Mouse (Mus musculus): ENCODE results near the gene Nolc1.

DNA sequence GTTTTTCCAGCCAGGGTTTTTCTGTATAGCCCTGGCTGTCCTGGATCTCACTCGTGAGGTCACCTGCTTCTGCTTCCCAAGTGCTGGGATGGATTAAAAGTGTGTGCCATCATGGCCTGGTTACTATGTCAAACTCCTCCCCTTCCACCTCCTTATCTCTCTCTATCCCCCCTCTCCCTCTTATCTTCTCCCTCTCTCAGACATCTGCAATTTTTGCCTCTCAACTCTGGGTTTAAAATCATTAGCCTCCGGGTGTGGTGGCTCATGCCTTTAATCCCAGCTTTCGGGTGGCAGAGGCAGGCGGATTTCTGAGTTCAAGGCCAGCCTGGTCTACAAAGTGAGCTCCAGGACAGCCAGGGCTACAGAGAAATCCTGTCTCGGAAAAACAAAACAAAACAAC is 1.4 kb upstream of the Nolc1 start:
- TF ChIP-seq E2F4 (IDR thresholded peaks at IDR 0.05; ENCODE audit: insufficient read depth) (no peak), POLR2A (IDR thresholded peaks at IDR 0.05; ENCODE audit: insufficient read length, low read depth) (no peak), USF1 (IDR thresholded peaks at IDR 0.05; ENCODE audit: low read depth) (no peak), CEBPB (IDR thresholded peaks at IDR 0.05; ENCODE audit: insufficient read depth, poor library complexity, severe bottlenecking) (no peak), TCF12 (IDR thresholded peaks at IDR 0.05; ENCODE audit: insufficient read depth, poor library complexity, severe bottlenecking) (no peak), POLR2AphosphoS2 (IDR thresholded peaks at IDR 0.05; ENCODE audit: insufficient read length, low read depth) (no peak)
